Mouse (Mus musculus) midbrain, embryonic 15.5 days (tissue): ENCODE measurements at regions not wholly inside any gene's neighbourhood (a gene's known extent, or its start where the extent isn't known, plus 50 kb on each side); places are given as distances from the start of the nearest gene placed in this dataset.

ENCODE experiments used
- ATAC-seq: fragments of 200-750 bp; cut with Nextera tagmentation; replicated peaks from 2 replicates; pipeline ENCODE4 v1.8.0; 2017; ENCODE audit warnings: moderate TSS enrichment
- H3K27ac ChIP-seq: fragments of 300-500 bp; sonication (generic); 2 replicates; pipeline ENCODE4 v1.5.1; 2015; ENCODE audit warnings: mild to moderate bottlenecking, inconsistent platforms
- H3K27me3 ChIP-seq: fragments of 300-500 bp; sonication (generic); replicated peaks from 2 replicates; pipeline ENCODE4 v1.6.1; 2015; ENCODE audit warnings: inconsistent platforms
- H3K36me3 ChIP-seq: fragments of 300-500 bp; sonication (generic); replicated peaks from 2 replicates; pipeline ENCODE4 v1.6.1; 2015; ENCODE audit warnings: inconsistent platforms
- H3K4me1 ChIP-seq: fragments of 300-500 bp; sonication (generic); 2 replicates; pipeline ENCODE4 v1.6.1; 2015; ENCODE audit warnings: inconsistent platforms
- H3K4me2 ChIP-seq: fragments of 300-500 bp; sonication (generic); 2 replicates; pipeline ENCODE4 v1.6.1; 2015; ENCODE audit warnings: inconsistent platforms, mild to moderate bottlenecking, moderate library complexity
- H3K4me3 ChIP-seq: fragments of 300-500 bp; sonication (generic); 2 replicates; pipeline ENCODE4 v1.5.1; 2015; ENCODE audit warnings: mild to moderate bottlenecking, inconsistent platforms
- H3K9ac ChIP-seq: fragments of 300-500 bp; sonication (generic); 2 replicates; pipeline ENCODE4 v1.6.1; 2015; ENCODE audit warnings: mild to moderate bottlenecking, inconsistent platforms
- H3K9me3 ChIP-seq: fragments of 300-500 bp; sonication (generic); 2 replicates; pipeline ENCODE4 v1.6.1; 2016; ENCODE audit warnings: inconsistent platforms
- WGBS: fragments of 180-500 bp; shearing (Covaris S2); methylation state at CpG from one replicate; pipeline ENCODE4 v1.1.7; 2015; ENCODE audit warnings: mixed read lengths; 5-methylcytosine and 5-hydroxymethylcytosine counted together

- no peaks in the 10 kb centered on the region for H3K9me3 ChIP-seq
- 38% methylated on average over 13 of the region's 13 CpGs for WGBS
- no peaks in the 10 kb centered on the region for H3K27me3 ChIP-seq
- no peak overlapping the region for H3K9ac ChIP-seq
- no peaks in the 10 kb centered on the region for H3K36me3 ChIP-seq
- peak; percentile 91 for ATAC-seq
- H3K27ac ChIP-seq = peak overlapping the region; percentile 46; the same call in 1 of the 2 replicates
- H3K4me1 ChIP-seq = peaks cover 15% of the 10 kb centered on the region
- peak overlapping the region; percentile 36 for H3K4me2 ChIP-seq
- no peak overlapping the region for H3K4me3 ChIP-seq
These were observed 175.2 kb downstream of the Gm826 start for GRCm38 (mm10) chr2:160158599-160159261.

- no peak overlapping the region for H3K27ac ChIP-seq
- H3K4me3 ChIP-seq = no peak overlapping the region
- peaks cover 9% of the 10 kb centered on the region for H3K4me1 ChIP-seq
- no peak for ATAC-seq
- WGBS = 69% methylated on average over 6 of the region's 6 CpGs
- no peaks in the 10 kb centered on the region for H3K36me3 ChIP-seq
- H3K9ac ChIP-seq = no peak overlapping the region
- no peaks in the 10 kb centered on the region for H3K27me3 ChIP-seq
- no peak overlapping the region for H3K4me2 ChIP-seq
- H3K9me3 ChIP-seq = no peaks in the 10 kb centered on the region
These were observed 180.2 kb downstream of the Gm826 start for GRCm38 (mm10) chr2:160153781-160154180.

- no peak overlapping the region for H3K27ac ChIP-seq
- ATAC-seq = no peak
- H3K4me1 ChIP-seq = no peaks in the 10 kb centered on the region
- no peaks in the 10 kb centered on the region for H3K9me3 ChIP-seq
- no peaks in the 10 kb centered on the region for H3K36me3 ChIP-seq
- no peak overlapping the region for H3K4me2 ChIP-seq
- no peak overlapping the region for H3K4me3 ChIP-seq
- no peak overlapping the region for H3K9ac ChIP-seq
- H3K27me3 ChIP-seq = no peaks in the 10 kb centered on the region
- 88% methylated on average over 3 of the region's 3 CpGs for WGBS
These were observed 181.9 kb downstream of the Gm826 start for GRCm38 (mm10) chr2:160152101-160152500.

- H3K4me2 ChIP-seq = no peak overlapping the region
- ATAC-seq = no peak
- 96% methylated on average over 3 of the region's 3 CpGs for WGBS
- H3K4me3 ChIP-seq = no peak overlapping the region
- H3K9me3 ChIP-seq = no peaks in the 10 kb centered on the region
- no peak overlapping the region for H3K27ac ChIP-seq
- no peaks in the 10 kb centered on the region for H3K4me1 ChIP-seq
- no peaks in the 10 kb centered on the region for H3K27me3 ChIP-seq
- H3K36me3 ChIP-seq = no peaks in the 10 kb centered on the region
- no peak overlapping the region for H3K9ac ChIP-seq
These were observed 185.0 kb downstream of the Gm826 start for GRCm38 (mm10) chr2:160148936-160149335.

- H3K9me3 ChIP-seq = no peaks in the 10 kb centered on the region
- ATAC-seq = no peak
- 64% methylated on average over 10 of the region's 10 CpGs for WGBS
- H3K27ac ChIP-seq = no peak overlapping the region
- H3K36me3 ChIP-seq = no peaks in the 10 kb centered on the region
- no peak overlapping the region for H3K4me2 ChIP-seq
- no peak overlapping the region for H3K4me3 ChIP-seq
- H3K4me1 ChIP-seq = no peaks in the 10 kb centered on the region
- H3K27me3 ChIP-seq = no peaks in the 10 kb centered on the region
- H3K9ac ChIP-seq = no peak overlapping the region
These were observed 185.4 kb downstream of the Gm826 start for GRCm38 (mm10) chr2:160148516-160148915.

- no peak overlapping the region for H3K4me3 ChIP-seq
- no peak overlapping the region for H3K9ac ChIP-seq
- H3K27ac ChIP-seq = no peak overlapping the region
- H3K4me1 ChIP-seq = no peaks in the 10 kb centered on the region
- H3K36me3 ChIP-seq = no peaks in the 10 kb centered on the region
- no peak overlapping the region for H3K4me2 ChIP-seq
- no peaks in the 10 kb centered on the region for H3K9me3 ChIP-seq
- no peaks in the 10 kb centered on the region for H3K27me3 ChIP-seq
- ATAC-seq = no peak
- WGBS = 67% methylated on average over 2 of the region's 2 CpGs
These were observed 185.9 kb downstream of the Gm826 start for GRCm38 (mm10) chr2:160148031-160148430.

- no peak overlapping the region for H3K4me3 ChIP-seq
- H3K4me2 ChIP-seq = no peak overlapping the region
- no peak overlapping the region for H3K27ac ChIP-seq
- no peaks in the 10 kb centered on the region for H3K4me1 ChIP-seq
- no peak for ATAC-seq
- H3K9ac ChIP-seq = no peak overlapping the region
- WGBS = 80% methylated on average over 4 of the region's 4 CpGs
- H3K36me3 ChIP-seq = no peaks in the 10 kb centered on the region
- no peaks in the 10 kb centered on the region for H3K9me3 ChIP-seq
- H3K27me3 ChIP-seq = no peaks in the 10 kb centered on the region
These were observed 193.7 kb downstream of the Gm826 start for GRCm38 (mm10) chr2:160140166-160140740.

- Histone ChIP-seq H3K27me3 (no peaks in the 10 kb centered on the region), H3K4me1 (no peaks in the 10 kb centered on the region), H3K36me3 (no peaks in the 10 kb centered on the region), H3K4me3 (no peak overlapping the region), H3K27ac (no peak overlapping the region), H3K4me2 (no peak overlapping the region), H3K9me3 (no peaks in the 10 kb centered on the region), H3K9ac (no peak overlapping the region)
- 89% methylated on average over 2 of the region's 2 CpGs for WGBS
- ATAC-seq = no peak
These were observed 195.9 kb downstream of the Gm826 start for GRCm38 (mm10) chr2:160138091-160138490.

GRCm38 (mm10) chr2:160131797-160132196 lies 202.2 kb downstream of the Gm826 start:
- no peak overlapping the region for H3K9ac ChIP-seq
- H3K4me3 ChIP-seq = no peak overlapping the region
- no peaks in the 10 kb centered on the region for H3K4me1 ChIP-seq
- no peaks in the 10 kb centered on the region for H3K36me3 ChIP-seq
- no peaks in the 10 kb centered on the region for H3K9me3 ChIP-seq
- no peak overlapping the region for H3K27ac ChIP-seq
- H3K4me2 ChIP-seq = no peak overlapping the region
- 17% methylated on average over 2 of the region's 2 CpGs for WGBS
- ATAC-seq = no peak
- no peaks in the 10 kb centered on the region for H3K27me3 ChIP-seq

GRCm38 (mm10) chr2:160131386-160131785 lies 202.6 kb downstream of the Gm826 start:
- Histone ChIP-seq H3K4me1 (no peaks in the 10 kb centered on the region), H3K4me3 (no peak overlapping the region), H3K27me3 (no peaks in the 10 kb centered on the region), H3K27ac (no peak overlapping the region), H3K9me3 (no peaks in the 10 kb centered on the region), H3K4me2 (no peak overlapping the region), H3K9ac (no peak overlapping the region), H3K36me3 (no peaks in the 10 kb centered on the region)
- ATAC-seq = no peak
- WGBS = 50% methylated on average over 2 of the region's 2 CpGs

GRCm38 (mm10) chr2:160117148-160117547 lies 216.8 kb downstream of the Gm826 start:
- no peak for ATAC-seq
- Histone ChIP-seq H3K27me3 (no peaks in the 10 kb centered on the region), H3K27ac (no peak overlapping the region), H3K36me3 (no peaks in the 10 kb centered on the region), H3K9ac (no peak overlapping the region), H3K4me1 (no peaks in the 10 kb centered on the region), H3K4me3 (no peak overlapping the region), H3K9me3 (no peaks in the 10 kb centered on the region), H3K4me2 (no peak overlapping the region)

- Histone ChIP-seq H3K4me2 (no peak overlapping the region), H3K9ac (no peak overlapping the region), H3K27ac (no peak overlapping the region), H3K4me3 (no peak overlapping the region), H3K4me1 (no peaks in the 10 kb centered on the region), H3K27me3 (no peaks in the 10 kb centered on the region), H3K9me3 (no peaks in the 10 kb centered on the region), H3K36me3 (no peaks in the 10 kb centered on the region)
- no peak for ATAC-seq
These were observed 222.7 kb downstream of the Gm826 start for GRCm38 (mm10) chr2:160111176-160111692.

GRCm38 (mm10) chr2:160093078-160093477 lies 240.9 kb downstream of the Gm826 start:
- 13% methylated on average over 12 of the region's 12 CpGs for WGBS
- Histone ChIP-seq H3K4me1 (peaks cover 5% of the 10 kb centered on the region; the same call in 1 of the 2 replicates), H3K27ac (no peak overlapping the region), H3K36me3 (no peaks in the 10 kb centered on the region), H3K4me3 (no peak overlapping the region), H3K27me3 (no peaks in the 10 kb centered on the region), H3K9me3 (no peaks in the 10 kb centered on the region; the same call in 1 of the 2 replicates), H3K4me2 (peak overlapping the region; percentile 8; the same call in 1 of the 2 replicates), H3K9ac (no peak overlapping the region)
- ATAC-seq = no peak
